Mouse (Mus musculus) brain, embryonic 14.5 days (tissue): ENCODE measurements at regions not wholly inside any gene's neighbourhood (a gene's known extent, or its start where the extent isn't known, plus 50 kb on each side); places are given as distances from the start of the nearest gene placed in this dataset.

ENCODE experiments used
- DNase-seq: peaks from one replicate; pipeline ENCODE4 v3.0.0-alpha.2; 2011; ENCODE audit warnings: low read depth
- CTCF ChIP-seq: fragments of 200-500 bp; IDR thresholded peaks from 2 replicates; pipeline ENCODE4 v1.5.1; 2012; ENCODE audit warnings: inconsistent platforms, mild to moderate bottlenecking, moderate library complexity, borderline replicate concordance; ENCODE audit not compliant: insufficient read depth, insufficient read length; ENCODE audit errors: extremely low read depth
- POLR2A ChIP-seq: fragments of 200-500 bp; IDR thresholded peaks from 2 replicates; pipeline ENCODE4 v1.6.1; 2012; ENCODE audit warnings: mild to moderate bottlenecking, inconsistent platforms, borderline replicate concordance; ENCODE audit not compliant: poor library complexity, insufficient read depth, insufficient read length, severe bottlenecking; ENCODE audit errors: extremely low read depth

DNA sequence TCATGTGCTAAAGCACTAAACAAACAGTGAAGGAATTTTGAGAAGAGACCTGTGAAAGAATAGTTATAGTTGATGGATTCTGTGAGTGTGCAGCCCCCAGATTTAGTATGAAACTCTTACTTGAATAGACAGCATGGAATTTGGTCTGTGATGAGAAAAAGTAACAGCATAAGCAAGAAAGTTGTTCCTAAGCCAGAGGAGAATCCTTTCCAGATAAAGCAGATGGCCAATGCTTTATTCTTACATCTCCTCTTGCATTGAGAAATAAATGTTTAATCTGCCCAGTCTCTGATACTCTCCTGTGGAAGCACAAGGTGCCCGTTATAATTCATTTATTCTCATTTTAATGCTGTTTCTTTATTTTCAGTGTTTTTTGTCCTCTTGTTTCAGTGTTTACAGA lies 263.5 kb downstream of the Tecrl start:
- no peak for TF ChIP-seq CTCF
- TF ChIP-seq POLR2A: no peak
- DNase-seq: peak; percentile 28

DNA sequence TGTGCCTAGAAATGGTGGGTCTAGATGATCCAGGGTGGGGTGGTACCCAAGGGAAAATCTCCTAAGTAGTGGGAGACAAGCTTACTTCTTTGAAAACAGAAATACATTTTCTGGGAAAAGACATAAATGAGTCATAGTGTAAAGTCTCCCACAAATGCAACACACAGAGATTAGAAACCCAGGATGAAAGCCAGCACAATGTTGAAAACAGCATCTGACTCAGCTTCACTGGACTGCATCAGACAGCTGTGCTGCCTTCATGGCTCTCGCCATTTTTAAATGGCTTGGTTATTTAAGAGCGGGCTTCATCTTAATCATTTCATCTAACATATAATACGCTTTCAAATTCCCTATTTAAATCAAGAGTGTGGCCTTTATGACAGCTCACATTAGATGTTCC lies 300.2 kb downstream of the Tecrl start:
- no peak for DNase-seq
- TF ChIP-seq POLR2A (no peak), CTCF (no peak)

DNA sequence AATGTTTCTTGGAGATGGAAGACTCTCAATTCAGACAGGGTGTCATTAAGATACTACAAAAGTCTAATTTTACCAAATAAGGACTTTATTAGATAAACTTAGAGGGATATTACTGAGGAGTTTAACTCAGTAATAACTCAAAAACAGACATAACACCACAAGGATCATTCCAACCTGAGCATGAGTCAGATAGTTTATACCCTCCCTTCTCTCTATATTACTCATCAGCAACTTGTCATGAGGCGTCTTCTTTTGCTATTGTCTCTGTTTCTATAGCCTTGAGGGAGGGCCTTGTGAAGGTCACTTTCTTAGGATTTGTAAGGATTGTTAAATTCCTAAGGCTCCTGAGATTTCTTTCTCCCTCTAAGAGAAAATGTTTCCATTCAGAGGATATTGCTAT lies 307.8 kb downstream of the Tecrl start:
- TF ChIP-seq CTCF (no peak), POLR2A (no peak)
- DNase-seq: no peak

DNA sequence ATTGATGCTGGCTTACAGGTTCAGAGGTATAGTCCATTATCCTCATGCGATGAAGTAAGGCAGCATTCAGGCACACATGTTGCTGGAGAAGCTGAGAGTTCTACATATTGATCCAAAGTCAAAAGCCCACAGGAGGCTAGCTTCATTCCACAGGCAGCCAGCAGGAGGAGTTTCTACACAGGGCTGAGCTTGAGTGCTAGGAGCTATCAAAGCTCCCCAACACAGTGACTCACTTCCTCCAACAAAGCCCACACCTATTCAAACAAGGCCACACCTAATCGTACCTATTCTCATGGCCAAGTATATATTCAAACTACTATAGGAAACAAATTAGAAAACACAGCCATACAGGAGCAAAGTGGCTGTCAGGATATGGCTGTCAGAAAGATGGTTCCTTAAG lies 325.3 kb downstream of the Tecrl start:
- DNase-seq: no peak
- TF ChIP-seq POLR2A (no peak), CTCF (no peak)

DNA sequence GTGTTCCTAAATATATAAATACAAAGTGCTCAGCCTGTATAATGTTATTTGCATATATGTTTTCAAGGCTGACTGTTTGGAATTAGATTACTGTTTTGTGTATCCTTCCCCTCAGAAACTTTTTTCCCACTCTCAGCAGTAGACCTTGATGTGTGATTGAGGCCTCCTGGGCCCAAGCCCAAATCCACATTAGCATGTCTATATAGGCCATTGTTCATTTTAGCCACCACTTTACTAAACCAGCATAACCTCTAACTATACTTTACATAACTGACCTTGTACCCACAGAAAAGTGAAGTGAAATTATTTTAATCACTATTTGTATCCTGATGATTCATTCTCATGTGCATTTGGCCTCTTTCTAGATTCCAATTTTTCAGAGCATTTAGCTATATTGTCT lies 349.0 kb downstream of the Tecrl start:
- DNase-seq: peak; percentile 37
- TF ChIP-seq POLR2A: no peak
- TF ChIP-seq CTCF: no peak

DNA sequence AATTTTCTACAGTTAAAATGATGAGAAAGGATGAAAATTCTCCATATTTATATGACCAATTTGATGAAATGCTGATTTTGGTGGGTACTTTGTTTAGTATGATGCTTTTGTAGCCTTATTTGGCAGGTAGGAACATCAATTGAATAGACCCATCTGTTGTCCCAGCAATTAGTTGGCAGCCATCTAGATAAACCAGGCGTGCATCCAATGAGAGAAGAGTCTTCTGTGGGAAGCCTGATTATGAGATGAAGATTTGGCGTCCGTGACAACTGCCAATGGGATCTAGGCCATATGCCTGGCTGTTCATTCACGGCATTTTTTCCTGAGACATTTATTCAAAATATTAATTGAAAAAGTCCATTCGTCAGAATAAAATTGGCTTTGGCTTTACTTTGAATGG lies 365.9 kb downstream of the Tecrl start:
- peak; percentile 94 for DNase-seq
- TF ChIP-seq CTCF: no peak
- TF ChIP-seq POLR2A: no peak

DNA sequence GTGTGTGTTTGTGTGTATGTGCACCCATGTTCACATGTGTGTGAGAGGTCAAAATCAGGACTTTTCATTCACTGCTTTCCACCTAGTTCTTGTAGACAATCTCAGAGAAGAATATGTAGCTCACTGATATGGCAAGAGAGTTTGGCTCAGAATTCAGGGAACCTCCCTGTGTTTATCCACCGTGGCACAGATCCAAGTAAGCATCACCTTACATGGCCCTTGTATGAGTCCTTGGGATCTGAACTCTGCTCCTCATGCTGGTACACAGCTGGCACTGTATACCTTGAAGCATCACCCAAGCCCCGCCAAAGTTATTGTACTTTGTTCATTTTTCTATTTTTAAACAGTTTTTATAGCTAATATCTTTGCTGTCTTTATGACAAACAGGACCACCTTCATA lies 385.7 kb downstream of the Tecrl start:
- TF ChIP-seq CTCF (no peak), POLR2A (no peak)
- DNase-seq: peak; percentile 20

DNA sequence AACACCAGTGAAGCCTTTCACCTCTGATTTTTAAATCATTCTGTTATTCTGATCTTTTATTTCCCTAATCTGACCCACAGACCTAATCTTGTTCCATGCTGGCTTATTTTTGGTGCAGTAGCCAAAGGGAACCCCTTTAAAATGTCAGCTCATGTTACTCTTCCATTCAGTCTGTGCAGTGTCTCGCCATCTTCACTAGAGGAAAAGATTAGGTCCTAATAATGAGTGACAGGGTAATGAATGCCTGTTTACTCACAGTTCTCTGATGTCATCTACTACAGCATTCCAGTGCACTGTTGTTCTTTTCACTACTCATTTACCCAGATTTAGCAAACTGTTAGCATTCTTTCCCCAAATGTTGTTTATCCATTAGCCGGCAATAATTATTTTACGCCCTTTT lies 388.2 kb downstream of the Tecrl start:
- TF ChIP-seq CTCF (no peak), POLR2A (no peak)
- DNase-seq: peak; percentile 79

DNA sequence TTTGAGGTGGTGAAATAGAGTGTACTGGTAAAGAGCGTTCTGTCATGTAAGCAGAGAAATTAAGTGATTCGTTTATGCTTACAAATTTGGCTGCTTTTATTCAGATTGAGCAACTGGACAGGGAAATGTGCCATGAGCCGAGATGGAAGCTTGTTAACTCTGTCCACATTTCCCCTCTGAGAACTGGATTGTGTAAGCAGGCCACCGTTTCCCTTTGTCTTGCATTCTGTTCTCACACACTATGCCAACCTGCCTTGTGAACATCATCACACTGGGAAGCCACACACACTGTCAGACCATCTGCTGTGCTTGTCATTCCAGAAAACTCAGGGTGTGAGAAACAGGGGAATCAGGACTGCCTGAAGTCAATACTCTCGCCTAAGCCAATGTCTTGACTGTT lies 388.8 kb downstream of the Tecrl start:
- peak; percentile 95 for DNase-seq

DNA sequence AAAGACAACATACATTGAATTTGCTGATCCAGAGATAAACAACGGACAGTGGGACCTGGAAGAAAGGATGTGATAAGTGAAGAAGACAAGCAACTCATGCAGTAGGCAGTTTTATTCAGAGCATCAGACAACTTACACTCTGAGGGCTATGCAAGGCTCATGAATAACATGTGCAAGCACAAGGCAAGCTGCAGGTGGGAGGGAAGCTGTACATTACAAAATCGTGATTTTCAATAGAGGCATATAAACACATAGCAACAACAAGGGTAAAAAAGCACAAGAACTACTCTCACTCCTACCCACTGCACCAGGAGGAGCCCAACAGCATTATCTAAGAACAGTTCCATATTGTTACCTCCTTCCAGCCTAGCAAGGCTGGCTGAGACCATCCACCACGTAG lies 390.5 kb downstream of the Tecrl start:
- no peak for DNase-seq
- TF ChIP-seq CTCF (no peak), POLR2A (no peak)

More for the DNA sequence above, 388.8 kb downstream of the Tecrl start:
- TF ChIP-seq CTCF: no peak
- TF ChIP-seq POLR2A: no peak

DNA sequence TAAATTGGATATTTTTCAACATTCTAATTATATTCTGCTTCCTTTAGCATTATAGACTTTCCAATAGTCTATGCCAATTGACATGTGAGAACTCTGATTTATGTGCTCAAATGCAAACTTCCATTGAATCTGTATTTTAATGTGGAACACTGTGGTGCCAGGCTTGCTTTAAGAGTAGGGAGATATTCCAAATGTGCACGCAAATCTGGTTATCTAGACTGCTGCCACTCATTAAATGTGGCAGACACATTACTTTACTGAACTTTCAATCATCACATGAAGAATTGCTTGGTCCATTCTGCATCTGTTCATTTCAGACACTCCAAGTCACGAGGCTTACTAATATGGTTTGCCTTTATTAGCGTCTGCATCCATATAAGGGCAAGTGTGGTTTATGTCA lies 399.0 kb downstream of the Tecrl start:
- peak; percentile 66 for DNase-seq

DNA sequence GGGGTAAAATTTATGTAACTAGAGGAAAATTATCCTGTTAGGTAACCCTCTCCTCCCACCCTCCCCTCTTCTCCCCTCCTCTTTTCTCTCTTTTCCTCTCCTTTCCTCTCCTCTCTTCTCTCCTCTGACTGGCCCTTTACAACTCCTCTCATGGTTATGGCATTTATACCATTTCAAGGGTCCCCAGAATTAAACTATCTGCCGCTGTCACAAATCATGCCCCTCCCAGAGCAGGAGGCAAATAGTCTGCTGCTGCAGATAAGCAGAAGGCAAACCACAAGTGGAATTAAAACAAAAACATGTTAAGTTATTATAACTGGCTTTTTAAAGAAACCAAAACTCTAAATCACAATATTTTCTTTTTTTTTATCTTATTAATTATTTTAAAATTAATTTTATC lies 407.9 kb downstream of the Tecrl start:
- no peak for TF ChIP-seq POLR2A
- DNase-seq: no peak

More for the DNA sequence above, 399.0 kb downstream of the Tecrl start:
- TF ChIP-seq POLR2A: no peak
- TF ChIP-seq CTCF: no peak

DNA sequence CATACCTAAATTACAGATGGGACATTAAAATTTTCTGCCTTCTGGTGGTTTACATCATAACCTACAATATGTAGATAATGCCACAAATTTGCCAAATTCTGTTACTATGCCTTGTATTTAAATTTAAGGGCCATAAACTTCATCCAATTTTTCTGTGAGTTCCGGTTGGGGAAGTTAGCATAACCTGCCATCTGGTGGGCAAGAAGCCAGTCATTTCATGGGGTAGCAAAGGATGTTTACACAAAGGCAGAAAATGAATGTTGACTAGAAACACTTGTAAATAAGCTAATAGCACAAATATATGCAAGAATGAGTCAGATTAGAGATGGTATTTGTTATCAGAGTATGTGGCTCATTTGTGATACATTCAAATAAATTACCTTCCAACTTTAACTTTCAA lies 415.2 kb downstream of the Tecrl start:
- no peak for TF ChIP-seq POLR2A
- no peak for TF ChIP-seq CTCF
- DNase-seq: peak; percentile 46
